Mouse (Mus musculus): Measurements from ENCODE around the gene Cflar.

DNA sequence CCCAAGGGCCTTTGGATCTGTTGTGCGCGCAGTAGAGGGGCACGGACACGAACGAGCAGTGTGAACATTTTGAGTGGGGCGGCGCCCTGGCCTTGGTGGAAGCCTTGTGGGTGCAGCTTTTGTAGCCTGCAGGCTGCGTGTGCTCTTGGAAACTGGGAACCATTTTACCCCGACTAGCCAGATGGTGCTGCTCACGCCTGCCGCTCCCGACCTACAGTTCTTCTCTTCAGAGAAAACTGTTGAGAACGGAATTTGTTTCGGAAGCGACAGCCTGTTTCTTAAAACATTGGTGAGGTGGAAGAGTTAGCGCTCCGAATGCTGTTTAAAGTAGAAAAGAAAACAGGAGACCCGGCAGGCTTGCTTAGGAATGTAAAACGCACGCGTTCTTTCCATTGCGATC, 25.7 kb downstream of the Cflar start:
- no peak for TF ChIP-seq MAFK (IDR thresholded peaks at IDR 0.05; ENCODE audit: insufficient read depth, low read depth, low read length)
- TF ChIP-seq CHD2 (IDR thresholded peaks at IDR 0.05; ENCODE audit: low read depth, low read length): no peak
- no peak for TF ChIP-seq ZC3H11A (IDR thresholded peaks at IDR 0.05; ENCODE audit: borderline replicate concordance, low read depth, low read length)
- no peak for TF ChIP-seq HCFC1 (IDR thresholded peaks at IDR 0.05; ENCODE audit: borderline replicate concordance, insufficient read depth, low read length)
- no peak for TF ChIP-seq ZNF384 (IDR thresholded peaks at IDR 0.05; ENCODE audit: low read depth, low read length)

Data from ES-E14 (cell line).